Mouse (Mus musculus): ENCODE measurements around the gene Pjvk. TPM values are rescaled to one million over a fixed set of nuclear protein-coding genes. Genes with fewer than 3 reads are reported as not detected.

Gene Pjvk
- polyA plus RNA-seq, 1 experiment from 2014 or later = 0.45 TPM

- Histone ChIP-seq H3K4me2 (no peak overlapping the region), H3K4me3 (no peak overlapping the region), H3K27ac (no peak overlapping the region), H3K9me3 (no peaks in the 10 kb centered on the region), H3K27me3 (no peaks in the 10 kb centered on the region), H3K4me1 (no peaks in the 10 kb centered on the region), H3K36me3 (peaks cover 84% of the 10 kb centered on the region), H3K9ac (no peak overlapping the region)
- WGBS = 52% methylated on average over 7 of the region's 7 CpGs
- ATAC-seq (ENCODE audit: insufficient number of reproducible peaks, insufficient read depth, low FRiP score, low TSS enrichment, low read depth) = no peak
Measured at GRCm38 (mm10) chr2:76688162-76688561, 39.9 kb downstream of the Pjvk start.

- Histone ChIP-seq H3K9me3 (no peaks in the 10 kb centered on the region), H3K36me3 (peaks cover 83% of the 10 kb centered on the region), H3K4me3 (no peak overlapping the region), H3K4me2 (no peak overlapping the region), H3K27me3 (no peaks in the 10 kb centered on the region), H3K27ac (no peak overlapping the region), H3K9ac (no peak overlapping the region), H3K4me1 (no peaks in the 10 kb centered on the region)
- WGBS = 81% methylated on average over 12 of the region's 12 CpGs
- no peak for ATAC-seq (ENCODE audit: insufficient number of reproducible peaks, insufficient read depth, low FRiP score, low TSS enrichment, low read depth)
Measured at GRCm38 (mm10) chr2:76690436-76691204, 42.3 kb downstream of the Pjvk start.

GRCm38 (mm10) chr2:76693765-76694164 is 45.5 kb downstream of the Pjvk start:
- no peak overlapping the region for H3K4me3 ChIP-seq
- 87% methylated on average over 5 of the region's 5 CpGs for whole genome bisulfite sequencing
- no peaks in the 10 kb centered on the region for H3K9me3 ChIP-seq
- no peak overlapping the region for H3K27ac ChIP-seq
- H3K4me1 ChIP-seq = no peaks in the 10 kb centered on the region
- ATAC-seq (ENCODE audit: insufficient number of reproducible peaks, insufficient read depth, low FRiP score, low TSS enrichment, low read depth) = no peak
- no peaks in the 10 kb centered on the region for H3K27me3 ChIP-seq
- H3K9ac ChIP-seq = no peak overlapping the region
- H3K36me3 ChIP-seq = peaks cover 73% of the 10 kb centered on the region
- no peak overlapping the region for H3K4me2 ChIP-seq

GRCm38 (mm10) chr2:76695290-76695689 is 47.0 kb downstream of the Pjvk start:
- Histone ChIP-seq H3K9ac (no peak overlapping the region), H3K27ac (no peak overlapping the region), H3K4me2 (no peak overlapping the region), H3K36me3 (peaks cover 75% of the 10 kb centered on the region), H3K9me3 (no peaks in the 10 kb centered on the region), H3K4me3 (no peak overlapping the region), H3K27me3 (no peaks in the 10 kb centered on the region), H3K4me1 (no peaks in the 10 kb centered on the region)
- WGBS = 83% methylated on average over 6 of the region's 6 CpGs
- ATAC-seq (ENCODE audit: insufficient number of reproducible peaks, insufficient read depth, low FRiP score, low TSS enrichment, low read depth) = no peak

- no peak for ATAC-seq (ENCODE audit: insufficient number of reproducible peaks, insufficient read depth, low FRiP score, low TSS enrichment, low read depth)
- Histone ChIP-seq H3K4me3 (no peak overlapping the region), H3K4me1 (no peaks in the 10 kb centered on the region), H3K27ac (no peak overlapping the region), H3K4me2 (no peak overlapping the region), H3K9ac (no peak overlapping the region), H3K36me3 (peaks cover 37% of the 10 kb centered on the region), H3K27me3 (no peaks in the 10 kb centered on the region), H3K9me3 (no peaks in the 10 kb centered on the region)
- WGBS = 86% methylated on average over 3 of the region's 3 CpGs
Measured at GRCm38 (mm10) chr2:76702188-76702587, 53.9 kb downstream of the Pjvk start.

GRCm38 (mm10) chr2:76702751-76703150 is 54.5 kb downstream of the Pjvk start:
- Histone ChIP-seq H3K4me1 (no peaks in the 10 kb centered on the region), H3K9me3 (no peaks in the 10 kb centered on the region), H3K27ac (no peak overlapping the region), H3K27me3 (no peaks in the 10 kb centered on the region), H3K36me3 (peaks cover 32% of the 10 kb centered on the region), H3K4me2 (no peak overlapping the region), H3K4me3 (no peak overlapping the region), H3K9ac (no peak overlapping the region)
- ATAC-seq (ENCODE audit: insufficient number of reproducible peaks, insufficient read depth, low FRiP score, low TSS enrichment, low read depth) = no peak
- WGBS = 89% methylated on average over 5 of the region's 5 CpGs

GRCm38 (mm10) chr2:76705655-76706054 is 57.4 kb downstream of the Pjvk start:
- Histone ChIP-seq H3K36me3 (peaks cover 31% of the 10 kb centered on the region), H3K4me3 (no peak overlapping the region), H3K27ac (no peak overlapping the region), H3K4me2 (no peak overlapping the region), H3K9ac (no peak overlapping the region), H3K27me3 (no peaks in the 10 kb centered on the region), H3K4me1 (no peaks in the 10 kb centered on the region), H3K9me3 (peaks cover 19% of the 10 kb centered on the region)
- no peak for ATAC-seq (ENCODE audit: insufficient number of reproducible peaks, insufficient read depth, low FRiP score, low TSS enrichment, low read depth)
- 86% methylated on average over 13 of the region's 13 CpGs for WGBS

Other genes starting within 250 kb of the Pjvk start
- 16.5 and 18.6 TPM in 2 replicates for gene Osbpl6, start 242.0 kb upstream of the Pjvk start, polyA plus RNA-seq (2015; fragmentation: Nextera tagmentation; extraction: Ambion mirVana)
- 76.8 and 78.1 TPM in 2 replicates for gene Prkra, start 461 bp upstream of the Pjvk start, polyA plus RNA-seq (2015; fragmentation: Nextera tagmentation; extraction: Ambion mirVana)
- gene Fkbp7, start 24.6 kb downstream of the Pjvk start, polyA plus RNA-seq (2015; fragmentation: Nextera tagmentation; extraction: Ambion mirVana) = 95.8 and 104 TPM in 2 replicates
- gene Plekha3, start 26.8 kb downstream of the Pjvk start, polyA plus RNA-seq (2015; fragmentation: Nextera tagmentation; extraction: Ambion mirVana) = 6.8 and 10.3 TPM in 2 replicates